Mouse (Mus musculus) liver, embryonic 13.5 days (tissue): ENCODE measurements around the gene Per1. TPM values are rescaled to one million over a fixed set of nuclear protein-coding genes. Genes with fewer than 3 reads are reported as not detected.

Experiments
- ATAC-seq: fragments of 200-750 bp; cut with Nextera tagmentation; 2 replicates; pipeline ENCODE4 v1.8.0; 2017; ENCODE audit warnings: low read depth, mild to moderate bottlenecking, moderate number of reproducible peaks, moderate library complexity
- DNase-seq: peaks from one replicate; pipeline ENCODE4 v3.0.0; 2022
- H3K27ac ChIP-seq: fragments of 300-500 bp; sonication (generic); 2 replicates; pipeline ENCODE4 v1.5.1; 2015; ENCODE audit warnings: moderate library complexity, mild to moderate bottlenecking, inconsistent platforms
- H3K27me3 ChIP-seq: fragments of 300-500 bp; sonication (generic); 2 replicates; pipeline ENCODE4 v1.6.1; 2015; ENCODE audit warnings: mild to moderate bottlenecking, inconsistent platforms
- H3K36me3 ChIP-seq: fragments of 300-500 bp; sonication (generic); 2 replicates; pipeline ENCODE4 v1.6.1; 2015; ENCODE audit warnings: mild to moderate bottlenecking, inconsistent platforms
- H3K4me1 ChIP-seq: fragments of 300-500 bp; sonication (generic); replicated peaks from 2 replicates; pipeline ENCODE4 v1.6.1; 2015; ENCODE audit warnings: inconsistent platforms
- H3K4me2 ChIP-seq: fragments of 300-500 bp; sonication (generic); 2 replicates; pipeline ENCODE4 v1.6.1; 2015; ENCODE audit warnings: inconsistent platforms, mild to moderate bottlenecking, moderate library complexity
- H3K4me3 ChIP-seq: fragments of 300-500 bp; sonication (generic); replicated peaks from 2 replicates; pipeline ENCODE4 v1.5.1; 2015; ENCODE audit warnings: mild to moderate bottlenecking, inconsistent platforms
- H3K9ac ChIP-seq: fragments of 300-500 bp; sonication (generic); 2 replicates; pipeline ENCODE4 v1.6.1; 2015; ENCODE audit warnings: mild to moderate bottlenecking, inconsistent platforms
- H3K9me3 ChIP-seq: fragments of 300-500 bp; sonication (generic); replicated peaks from 2 replicates; pipeline ENCODE4 v1.6.1; 2016; ENCODE audit warnings: inconsistent platforms
- WGBS: fragments of 180-500 bp; shearing (Covaris S2); methylation state at CpG from one replicate; pipeline ENCODE4 v1.1.7; 2015; ENCODE audit not compliant: insufficient replicate concordance; 5-methylcytosine and 5-hydroxymethylcytosine counted together
- polyA plus RNA-seq: library from polyadenylated mRNA; unstranded; fragments of >200 nt; fragmentation: Nextera tagmentation; extraction: Ambion mirVana; gene quantifications from 2 replicates; pipeline ENCODE4 v1.2.1, GENCODE M21; 2015

The Per1 gene
- polyA plus RNA-seq, 1 experiment from 2014 or later: 1.9 TPM

DNA sequence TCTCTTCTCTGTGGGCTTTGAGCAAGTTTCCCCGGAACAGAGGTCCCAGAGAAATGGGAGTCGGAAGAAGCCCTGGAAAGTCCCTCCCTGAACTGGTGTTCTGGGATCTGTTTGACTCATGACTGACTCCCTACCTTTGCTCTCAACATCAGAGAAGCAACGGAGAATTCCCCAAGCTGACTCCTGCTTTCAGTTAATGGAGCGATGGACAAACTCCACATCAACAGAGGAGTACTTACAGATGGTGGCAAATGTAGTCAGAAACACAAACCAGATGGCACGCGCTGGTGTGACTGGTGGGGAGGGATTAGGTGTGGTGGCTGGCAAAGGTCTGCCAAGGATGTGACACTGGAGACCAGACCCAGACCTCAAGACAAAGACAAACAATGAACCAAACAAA is 56.0 kb downstream of the Per1 start:
- H3K9ac ChIP-seq: no peak overlapping the region
- peaks cover 47% of the 10 kb centered on the region for H3K27me3 ChIP-seq
- H3K9me3 ChIP-seq: no peaks in the 10 kb centered on the region
- H3K4me3 ChIP-seq: 0 out of 2 replicates have a peak overlapping the region, but pooled peaks have one; percentile 11
- no peaks in the 10 kb centered on the region for H3K36me3 ChIP-seq
- H3K4me1 ChIP-seq: peaks cover 11% of the 10 kb centered on the region
- ATAC-seq (no peak), DNase-seq (no peak)
- H3K4me2 ChIP-seq: peak overlapping the region; percentile 19
- no peak overlapping the region for H3K27ac ChIP-seq
- WGBS: 58% methylated on average over 6 of the region's 6 CpGs

DNA sequence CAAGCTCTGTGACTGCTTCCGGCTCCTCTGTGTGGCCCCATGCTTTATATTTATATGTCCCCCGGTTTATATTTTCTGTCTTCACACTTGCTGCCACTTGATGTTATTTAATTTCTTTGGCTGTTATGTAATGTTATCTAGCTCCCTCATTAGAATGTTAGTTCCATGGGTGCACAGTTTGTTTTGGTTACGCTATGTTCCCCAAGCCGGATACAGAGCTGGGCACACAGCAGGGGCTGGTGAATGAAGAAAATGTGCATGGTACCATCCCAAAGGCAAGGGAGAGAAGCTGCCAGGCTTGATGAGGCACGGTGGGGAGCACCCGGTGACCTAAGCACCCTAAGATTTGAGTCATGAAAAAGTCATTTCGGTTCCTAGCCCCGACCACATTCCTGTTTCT is 58.8 kb downstream of the Per1 start:
- no peaks in the 10 kb centered on the region for H3K36me3 ChIP-seq
- H3K27me3 ChIP-seq: peaks cover 75% of the 10 kb centered on the region
- WGBS: 55% methylated on average over 8 of the region's 8 CpGs
- DNase-seq (no peak), ATAC-seq (no peak)
- no peak overlapping the region for H3K4me3 ChIP-seq
- H3K27ac ChIP-seq: no peak overlapping the region
- no peaks in the 10 kb centered on the region for H3K9me3 ChIP-seq
- no peak overlapping the region for H3K9ac ChIP-seq
- H3K4me2 ChIP-seq: no peak overlapping the region
- peaks cover 22% of the 10 kb centered on the region for H3K4me1 ChIP-seq

DNA sequence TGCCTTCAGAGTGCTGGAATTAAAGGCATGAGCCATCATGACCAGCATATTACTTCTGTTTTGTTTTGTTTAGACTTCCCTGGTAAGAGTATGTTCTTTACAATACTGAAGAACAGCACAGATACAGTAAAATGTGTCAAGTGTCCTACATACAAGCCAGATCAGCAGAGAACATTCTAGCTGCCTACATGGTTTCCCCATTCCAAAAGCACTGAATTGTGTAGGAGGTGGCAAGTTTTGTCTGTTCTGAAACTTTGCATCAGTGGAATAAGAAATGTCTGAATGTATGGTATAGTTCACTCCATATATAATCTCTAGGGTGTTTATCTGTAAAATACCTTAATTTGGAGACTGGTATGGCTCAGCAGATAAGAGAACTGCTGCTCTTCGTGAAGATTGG is 60.3 kb downstream of the Per1 start:
- Histone ChIP-seq H3K4me3 (no peak overlapping the region), H3K9me3 (no peaks in the 10 kb centered on the region), H3K27me3 (peaks cover 77% of the 10 kb centered on the region), H3K4me2 (no peak overlapping the region), H3K27ac (no peak overlapping the region), H3K4me1 (peaks cover 22% of the 10 kb centered on the region), H3K36me3 (no peaks in the 10 kb centered on the region), H3K9ac (no peak overlapping the region)
- DNase-seq (no peak), ATAC-seq (no peak)
- 6% methylated on average over 1 of the region's 1 CpGs for WGBS

DNA sequence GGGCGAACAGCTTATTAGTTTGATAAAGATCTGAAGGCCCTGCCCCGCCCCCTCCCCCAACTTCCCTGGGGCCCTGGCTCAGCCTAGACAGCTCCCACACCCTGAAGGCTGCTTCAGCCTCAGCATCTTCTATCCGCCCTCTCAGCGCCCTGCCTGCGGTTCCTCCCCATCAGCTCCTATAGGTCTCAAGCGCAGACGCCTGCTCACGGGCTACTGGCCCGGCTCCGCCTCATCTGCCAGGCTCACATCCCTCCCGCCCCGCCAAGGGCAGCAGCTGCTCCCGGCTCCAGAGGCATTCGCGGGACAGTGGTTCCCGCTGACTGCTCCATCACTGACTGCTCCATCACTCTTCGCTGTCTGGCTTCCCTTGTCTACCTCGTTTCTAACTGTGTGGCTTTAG is 61.8 kb downstream of the Per1 start, which contains the start of gene Alox12b:
Alox12b (plus strand) TSS at position 190 of the 400 bp plus-strand sequence.
- Histone ChIP-seq H3K36me3 (no peaks in the 10 kb centered on the region), H3K9me3 (no peaks in the 10 kb centered on the region), H3K9ac (no peak within 1 kb of the TSS), H3K4me1 (peaks cover 17% of the 10 kb centered on the region), H3K27ac (no peak within 1 kb of the TSS), H3K4me3 (no peak within 1 kb of the TSS), H3K27me3 (peaks cover 68% of the 10 kb centered on the region), H3K4me2 (no peak within 1 kb of the TSS)
- DNase-seq (no peak), ATAC-seq (no peak)
- 5% methylated on average over 18 of the region's 18 CpGs for WGBS

Other genes with a start within 250 kb of the Per1 start
- 35.5 and 40.0 TPM in 2 replicates for gene Ndel1, start 223.4 kb upstream of the Per1 start, polyA plus RNA-seq
- 0.08 and 0.09 TPM in 2 replicates for gene Rnf222, start 206.7 kb upstream of the Per1 start, polyA plus RNA-seq
- gene Rpl26, start 193.6 kb upstream of the Per1 start, polyA plus RNA-seq: 881 and 895 TPM in 2 replicates
- not detected in 2 replicates for gene Odf4, start 168.1 kb upstream of the Per1 start, polyA plus RNA-seq
- 1.4 and 1.5 TPM in 2 replicates for gene Arhgef15, start 137.7 kb upstream of the Per1 start, polyA plus RNA-seq
- 0.47 and 0.57 TPM in 2 replicates for gene Slc25a35, start 127.1 kb upstream of the Per1 start, polyA plus RNA-seq
- gene Rangrf, start 120.0 kb upstream of the Per1 start, polyA plus RNA-seq: 52.4 and 53.5 TPM in 2 replicates
- 32.4 and 33.2 TPM in 2 replicates for gene Pfas, start 86.8 kb upstream of the Per1 start, polyA plus RNA-seq
- gene Ctc1, start 79.3 kb upstream of the Per1 start, polyA plus RNA-seq: 16.9 and 20.3 TPM in 2 replicates
- gene Aurkb, start 49.6 kb upstream of the Per1 start, polyA plus RNA-seq: 116 and 123 TPM in 2 replicates
- gene Borcs6, start 35.5 kb upstream of the Per1 start, polyA plus RNA-seq: 3.5 TPM in 2 replicates
- 30.8 and 31.7 TPM in 2 replicates for gene Tmem107, start 24.4 kb upstream of the Per1 start, polyA plus RNA-seq
- 12.5 and 15.9 TPM in 2 replicates for gene Vamp2, start 6.7 kb upstream of the Per1 start, polyA plus RNA-seq
- 0.17 and 0.18 TPM in 2 replicates for gene Hes7, start 25.2 kb downstream of the Per1 start, polyA plus RNA-seq
- gene 9130213A22Rik, start 27.4 kb downstream of the Per1 start, polyA plus RNA-seq: 0.09 TPM in 1 of 2 replicates, not detected in the other
- 0.06 TPM in 1 of 2 replicates, not detected in the other for gene Aloxe3, start 30.7 kb downstream of the Per1 start, polyA plus RNA-seq
- gene Alox12b, start 61.8 kb downstream of the Per1 start, polyA plus RNA-seq: not detected in 2 replicates
- 0.20 TPM in 1 of 2 replicates, not detected in the other for gene Alox8, start 102.6 kb downstream of the Per1 start, polyA plus RNA-seq
- not detected in 2 replicates for gene Gucy2e, start 141.8 kb downstream of the Per1 start, polyA plus RNA-seq
- 9.8 and 10.1 TPM in 2 replicates for gene Cntrob, start 228.6 kb downstream of the Per1 start, polyA plus RNA-seq
- 90.7 and 94.6 TPM in 2 replicates for gene Trappc1, start 228.8 kb downstream of the Per1 start, polyA plus RNA-seq
- 0.07 and 0.19 TPM in 2 replicates for gene Kcnab3, start 231.0 kb downstream of the Per1 start, polyA plus RNA-seq
- gene Rnf227, start 245.2 kb downstream of the Per1 start, polyA plus RNA-seq: 0.92 and 1.1 TPM in 2 replicates